Comparison of ENCODE assay signal across 23 mouse cellular contexts in genomic region chr14:103575854-103576253, GRCm38 (mm10).
DNase-seq lines count a peak whose midpoint lies in the region; ATAC-seq lines count a peak whose summit lies in the region.
"Had no signal": no experiment of that assay in that cellular context is flagged by ENCODE, and none has a peak within 500 bp of the region (broad histone marks: within the 10 kb centered on the region; RNA-seq: fewer than 3 reads in every experiment).

No protein-coding gene starts in this region.

- no peak overlapping the region for H3K9ac ChIP-seq in kidney, embryonic 15.5 days
- H3K9ac ChIP-seq: embryonic facial prominence, embryonic 12.5 days; embryonic facial prominence, embryonic 15.5 days; forebrain, postnatal 0 days; hindbrain, embryonic 12.5 days; hindbrain, embryonic 15.5 days had no signal

- no peak overlapping the region for H3K4me2 ChIP-seq in kidney, embryonic 15.5 days
- H3K4me2 ChIP-seq: embryonic facial prominence, embryonic 12.5 days; embryonic facial prominence, embryonic 15.5 days; heart, embryonic 11.5 days; hindbrain, embryonic 12.5 days; hindbrain, embryonic 15.5 days had no signal

- no peak overlapping the region for H3K4me3 ChIP-seq in kidney, embryonic 15.5 days (replicated peaks)
- H3K4me3 ChIP-seq: embryonic facial prominence, embryonic 12.5 days; embryonic facial prominence, embryonic 15.5 days; gastrocnemius, adult 2 months; hindbrain, embryonic 12.5 days; hindbrain, embryonic 15.5 days had no signal

- no peaks in the 10 kb centered on the region for H3K27me3 ChIP-seq in kidney, embryonic 15.5 days
- H3K27me3 ChIP-seq: embryonic facial prominence, embryonic 12.5 days; embryonic facial prominence, embryonic 15.5 days; hindbrain, embryonic 12.5 days; hindbrain, embryonic 15.5 days had no signal

- H3K4me1 ChIP-seq in kidney, embryonic 15.5 days = no peaks in the 10 kb centered on the region
- H3K4me1 ChIP-seq: embryonic facial prominence, embryonic 12.5 days; embryonic facial prominence, embryonic 15.5 days; hindbrain, embryonic 12.5 days; hindbrain, embryonic 15.5 days had no signal

- H3K27ac ChIP-seq in kidney, embryonic 15.5 days = no peak overlapping the region
- H3K27ac ChIP-seq: embryonic facial prominence, embryonic 12.5 days; embryonic facial prominence, embryonic 15.5 days; gastrocnemius, adult 2 months; hindbrain, embryonic 12.5 days; hindbrain, embryonic 15.5 days had no signal

- no peaks in the 10 kb centered on the region for H3K9me3 ChIP-seq in kidney, embryonic 15.5 days (replicated peaks)
- H3K9me3 ChIP-seq: embryonic facial prominence, embryonic 12.5 days; embryonic facial prominence, embryonic 15.5 days; hindbrain, embryonic 12.5 days; hindbrain, embryonic 15.5 days had no signal

- 39% methylated on average over 7 of the region's 7 CpGs for WGBS in kidney, embryonic 15.5 days

- peak; percentile 90 for ATAC-seq in kidney, embryonic 15.5 days (replicated peaks; ENCODE audit: low FRiP score)
- ATAC-seq: activated CD4-positive, CD25-positive, alpha-beta regulatory T cell, adult 4 months; forebrain, embryonic 14.5 days; forebrain, postnatal 0 days had no signal

- DNase-seq in cerebellum, postnatal 10 days = peak; percentile 31 to 47
- no peak for DNase-seq in cerebellum, adult 8-10 months
- no peak for DNase-seq in kidney, adult 9 months
- peak; percentile 24 for DNase-seq in 416B (ENCODE audit: low read depth)
- DNase-seq in induced T-regulatory cell, adult 2 months (ENCODE audit: low read depth) = peak; percentile 3
- no peak for DNase-seq in layer of hippocampus, postnatal 10 days (ENCODE audit: low spot score in 2 of 2)
- DNase-seq: adrenal gland, postnatal 10 days; adrenal gland, postnatal 36 days; B cell, adult 2 months; cerebellum, adult 18-20 months; cerebellum, postnatal 25 days; forebrain, postnatal 0 days; gastrocnemius, adult 2 months; gastrocnemius, postnatal 14 days; heart, adult 11 months had no signal

- no peaks in the 10 kb centered on the region for H3K36me3 ChIP-seq in kidney, embryonic 15.5 days
- H3K36me3 ChIP-seq: embryonic facial prominence, embryonic 12.5 days; embryonic facial prominence, embryonic 15.5 days; hindbrain, embryonic 12.5 days; hindbrain, embryonic 15.5 days had no signal

Comparison
In these comparisons a context has a peak if more than half of its experiments do, and no peak if none do; other contexts are left out.
1. DNase-seq: peak in cerebellum, postnatal 10 days (2 of 2), 416B (single experiment) and induced T-regulatory cell, adult 2 months (single experiment); none in cerebellum, adult 8-10 months (single experiment), kidney, adult 9 months (single experiment) and layer of hippocampus, postnatal 10 days (0 of 2).